Mouse (Mus musculus) forebrain, embryonic 14.5 days (tissue): Measurements from ENCODE around the gene Stx5a. TPM values are rescaled to one million over a fixed set of nuclear protein-coding genes. Genes with fewer than 3 reads are reported as not detected.

Experiments
- ATAC-seq: fragments of 200-750 bp; cut with Nextera tagmentation; 2 replicates; pipeline ENCODE4 v1.8.0; 2017; ENCODE audit warnings: mild to moderate bottlenecking, moderate library complexity
- DNase-seq: peaks from one replicate; pipeline ENCODE4 v3.0.0-alpha.2; 2015; ENCODE audit warnings: low spot score
- H3K27ac ChIP-seq: fragments of 300-500 bp; sonication (generic); 2 replicates; pipeline ENCODE4 v1.5.1; 2014; ENCODE audit warnings: low read depth, mild to moderate bottlenecking, control low read depth, low read length, moderate library complexity
- H3K27me3 ChIP-seq: fragments of 300-500 bp; sonication (generic); replicated peaks from 2 replicates; pipeline ENCODE4 v1.6.1; 2014; ENCODE audit warnings: low read length, control low read depth, mixed read lengths; ENCODE audit not compliant: control insufficient read depth, insufficient read depth
- H3K36me3 ChIP-seq: fragments of 300-500 bp; sonication (generic); 2 replicates; pipeline ENCODE4 v1.6.1; 2014; ENCODE audit warnings: low read length, control low read depth; ENCODE audit not compliant: control insufficient read depth, insufficient read depth
- H3K4me1 ChIP-seq: fragments of 300-500 bp; sonication (generic); 2 replicates; pipeline ENCODE4 v1.6.1; 2014; ENCODE audit warnings: antibody characterized with exemption, low read length, control low read depth; ENCODE audit not compliant: control insufficient read depth, insufficient read depth
- H3K4me2 ChIP-seq: fragments of 300-500 bp; sonication (generic); 2 replicates; pipeline ENCODE4 v1.6.1; 2014; ENCODE audit warnings: mild to moderate bottlenecking, control low read depth, low read length
- H3K4me3 ChIP-seq: fragments of 300-500 bp; sonication (generic); 2 replicates; pipeline ENCODE4 v1.5.1; 2014; ENCODE audit warnings: low read depth, low read length, control low read depth
- H3K9ac ChIP-seq: fragments of 300-500 bp; sonication (generic); 2 replicates; pipeline ENCODE4 v1.6.1; 2014; ENCODE audit warnings: mild to moderate bottlenecking, low read length, control low read depth, moderate library complexity
- H3K9me3 ChIP-seq: fragments of 300-500 bp; sonication (generic); replicated peaks from 2 replicates; pipeline ENCODE4 v1.6.1; 2016; ENCODE audit warnings: low read length, control low read depth, mixed read lengths; ENCODE audit not compliant: control insufficient read depth
- WGBS: fragments of 180-500 bp; shearing (Covaris S2); extraction: QIAGEN DNeasy Blood & Tissue Kit; methylation state at CpG from one replicate; pipeline ENCODE4 v1.1.7; 2014; 5-methylcytosine and 5-hydroxymethylcytosine counted together
- microRNA-seq: library from miRNA; unstranded; fragments of <30 nt; microRNA quantifications from one replicate; pipeline ENCODE4, GENCODE M21; 2016
- polyA plus RNA-seq: library from polyadenylated mRNA; unstranded; fragments of >200 nt; fragmentation: Nextera tagmentation; extraction: Ambion mirVana; gene quantifications from 2 replicates; pipeline ENCODE4 v1.2.1, GENCODE M21; 2014

The Stx5a gene
- polyA plus RNA-seq, 1 experiment from 2014 or later = 104 TPM

- ATAC-seq = no peak
- Histone ChIP-seq H3K27me3 (no peaks in the 10 kb centered on the region), H3K9me3 (no peaks in the 10 kb centered on the region), H3K4me3 (no peak overlapping the region), H3K27ac (no peak overlapping the region), H3K36me3 (peaks cover 27% of the 10 kb centered on the region), H3K4me1 (no peaks in the 10 kb centered on the region), H3K4me2 (no peak overlapping the region), H3K9ac (no peak overlapping the region)
- 72% methylated on average over 7 of the region's 7 CpGs for WGBS
- no peak for DNase-seq
Measured at GRCm38 (mm10) chr19:8790171-8790570, 49.0 kb downstream of the Stx5a start.

GRCm38 (mm10) chr19:8798264-8798946 is 57.2 kb downstream of the Stx5a start, which contains the start of gene Polr2g:
Gene Polr2g, minus strand, starts transcription at chr19:8798577.
- Histone ChIP-seq H3K9ac (peak within 1 kb of the TSS; percentile 78), H3K27me3 (no peaks in the 10 kb centered on the region), H3K9me3 (no peaks in the 10 kb centered on the region), H3K4me3 (peak within 1 kb of the TSS; percentile 68), H3K4me2 (peak within 1 kb of the TSS; percentile 75), H3K4me1 (peaks cover 13% of the 10 kb centered on the region), H3K36me3 (peaks cover 18% of the 10 kb centered on the region), H3K27ac (0 out of 2 replicates have a peak within 1 kb of the TSS, but pooled peaks have one; percentile 14)
- DNase-seq (peak; percentile 95), ATAC-seq (peak; percentile 75)
- WGBS = 2% methylated on average over 25 of the region's 25 CpGs

GRCm38 (mm10) chr19:8798947-8799315 is 57.7 kb downstream of the Stx5a start:
- H3K4me2 ChIP-seq = peak overlapping the region; percentile 75
- H3K4me3 ChIP-seq = no peak overlapping the region
- ATAC-seq = no peak
- H3K4me1 ChIP-seq = peaks cover 13% of the 10 kb centered on the region
- H3K9ac ChIP-seq = peak overlapping the region; percentile 17; the same call in 1 of the 2 replicates
- H3K27ac ChIP-seq = no peak overlapping the region
- peaks cover 13% of the 10 kb centered on the region for H3K36me3 ChIP-seq
- no peaks in the 10 kb centered on the region for H3K27me3 ChIP-seq
- H3K9me3 ChIP-seq = no peaks in the 10 kb centered on the region
- no peak for DNase-seq

DNA sequence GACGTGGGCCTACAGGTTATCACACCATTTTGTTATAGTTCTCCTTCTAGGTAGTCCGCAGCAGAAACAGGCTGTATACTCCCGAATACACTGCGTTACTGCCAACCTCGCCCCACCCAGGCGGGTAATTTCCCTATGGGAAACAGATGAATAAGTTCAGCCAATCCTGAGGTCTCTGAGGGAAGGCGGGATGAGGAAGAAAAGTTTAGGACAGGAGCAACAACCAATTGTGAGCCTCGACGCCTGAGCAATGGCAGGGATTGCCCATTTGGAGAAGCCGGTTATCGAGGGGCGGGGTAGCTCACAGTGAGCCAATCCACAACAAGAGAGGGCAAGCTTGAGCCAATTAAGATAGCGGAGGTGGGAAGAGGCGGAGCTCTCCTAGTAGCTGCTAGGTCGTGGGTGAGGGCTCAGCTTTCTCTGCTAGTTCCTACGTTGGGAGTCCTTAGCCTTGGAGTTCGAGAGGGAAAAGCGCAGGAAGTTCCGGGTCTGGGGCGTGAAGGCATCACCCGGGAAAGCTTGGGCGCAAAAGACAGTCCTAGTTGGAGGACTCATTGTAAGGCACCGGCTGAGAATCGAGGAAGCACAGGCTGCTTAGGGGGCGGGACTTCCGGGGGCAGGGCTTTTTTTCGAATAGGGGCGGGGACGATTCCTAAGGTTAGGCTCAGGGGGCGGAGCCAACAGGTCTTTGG is 61.1 kb downstream of the Stx5a start, which contains the start of gene Zbtb3:
Gene Zbtb3 (plus strand): TSS at position 426 of the 692 bp plus-strand sequence.
- Histone ChIP-seq H3K4me3 (peak within 1 kb of the TSS; percentile 52), H3K4me2 (peak within 1 kb of the TSS; percentile 64), H3K27me3 (no peaks in the 10 kb centered on the region), H3K9me3 (no peaks in the 10 kb centered on the region), H3K27ac (peak within 1 kb of the TSS; percentile 90), H3K4me1 (peaks cover 13% of the 10 kb centered on the region), H3K9ac (peak within 1 kb of the TSS; percentile 56), H3K36me3 (peaks cover 18% of the 10 kb centered on the region)
- DNase-seq (peak; percentile 99), ATAC-seq (peak; percentile 97)
- WGBS = under 1% methylated on average over 30 of the region's 30 CpGs

- Histone ChIP-seq H3K27ac (no peak overlapping the region), H3K9ac (no peak overlapping the region), H3K4me3 (peak overlapping the region; percentile 52; the same call in 1 of the 2 replicates), H3K4me1 (peaks cover 8% of the 10 kb centered on the region; the same call in 1 of the 2 replicates), H3K9me3 (no peaks in the 10 kb centered on the region), H3K36me3 (peaks cover 28% of the 10 kb centered on the region), H3K4me2 (peak overlapping the region; percentile 64), H3K27me3 (no peaks in the 10 kb centered on the region)
- no peak for ATAC-seq
- WGBS = 89% methylated on average over 9 of the region's 9 CpGs
- no peak for DNase-seq
Measured at GRCm38 (mm10) chr19:8803204-8803780, 62.1 kb downstream of the Stx5a start.

GRCm38 (mm10) chr19:8803879-8804660 is 62.9 kb downstream of the Stx5a start:
- H3K9me3 ChIP-seq = no peaks in the 10 kb centered on the region
- H3K36me3 ChIP-seq = peaks cover 36% of the 10 kb centered on the region
- ATAC-seq (no peak), DNase-seq (no peak)
- H3K4me2 ChIP-seq = no peak overlapping the region
- WGBS = 91% methylated on average over 11 of the region's 11 CpGs
- no peak overlapping the region for H3K27ac ChIP-seq
- no peak overlapping the region for H3K9ac ChIP-seq
- H3K4me3 ChIP-seq = no peak overlapping the region
- no peaks in the 10 kb centered on the region for H3K27me3 ChIP-seq
- H3K4me1 ChIP-seq = peaks cover 8% of the 10 kb centered on the region; the same call in 1 of the 2 replicates

Small RNA genes lying within 50 kb of the gene (microRNA-seq; reads per million reads assigned to microRNA genes)
- not detected for gene Mir6992

Other genes with a start within 250 kb of the Stx5a start
- 4.8 and 6.9 TPM in 2 replicates for gene Slc22a8, start 150.2 kb upstream of the Stx5a start, polyA plus RNA-seq
- 4.7 and 7.4 TPM in 2 replicates for gene Slc22a6, start 123.4 kb upstream of the Stx5a start, polyA plus RNA-seq
- gene Chrm1, start 77.6 kb upstream of the Stx5a start, polyA plus RNA-seq = 1.7 and 3.1 TPM in 2 replicates
- gene Slc3a2, start 18.0 kb upstream of the Stx5a start, polyA plus RNA-seq = 179 and 200 TPM in 2 replicates
- gene Wdr74, start 5.6 kb upstream of the Stx5a start, polyA plus RNA-seq = 109 and 111 TPM in 2 replicates
- 0.77 and 1.1 TPM in 2 replicates for gene 1700092M07Rik, start 695 bp upstream of the Stx5a start, polyA plus RNA-seq
- gene Nxf1, start 15.7 kb downstream of the Stx5a start, polyA plus RNA-seq = 162 and 178 TPM in 2 replicates
- gene Tmem223, start 29.6 kb downstream of the Stx5a start, polyA plus RNA-seq = 273 and 345 TPM in 2 replicates
- gene Tmem179b, start 33.1 kb downstream of the Stx5a start, polyA plus RNA-seq = 30.8 and 41.4 TPM in 2 replicates
- gene Taf6l, start 45.0 kb downstream of the Stx5a start, polyA plus RNA-seq = 18.3 and 19.7 TPM in 2 replicates
- gene Polr2g, start 57.2 kb downstream of the Stx5a start, polyA plus RNA-seq = 171 and 189 TPM in 2 replicates
- 9.0 and 9.7 TPM in 2 replicates for gene Zbtb3, start 61.1 kb downstream of the Stx5a start, polyA plus RNA-seq
- gene Ttc9c, start 77.9 kb downstream of the Stx5a start, polyA plus RNA-seq = 50.7 and 65.3 TPM in 2 replicates
- 7.2 and 7.4 TPM in 2 replicates for gene Hnrnpul2, start 78.6 kb downstream of the Stx5a start, polyA plus RNA-seq
- not detected in 2 replicates for gene AC129217.1, start 88.4 kb downstream of the Stx5a start, polyA plus RNA-seq
- 66.0 and 77.8 TPM in 2 replicates for gene Bscl2, start 96.1 kb downstream of the Stx5a start, polyA plus RNA-seq
- 346 and 353 TPM in 2 replicates for gene Gng3, start 97.8 kb downstream of the Stx5a start, polyA plus RNA-seq
- 0.15 and 0.29 TPM in 2 replicates for gene Lrrn4cl, start 109.4 kb downstream of the Stx5a start, polyA plus RNA-seq
- gene Ubxn1, start 130.1 kb downstream of the Stx5a start, polyA plus RNA-seq = 173 and 184 TPM in 2 replicates
- gene Uqcc3, start 139.5 kb downstream of the Stx5a start, polyA plus RNA-seq = 57.0 and 66.4 TPM in 2 replicates
- 44.2 and 59.1 TPM in 2 replicates for gene Lbhd1, start 142.3 kb downstream of the Stx5a start, polyA plus RNA-seq
- gene Gm49403, start 142.5 kb downstream of the Stx5a start, polyA plus RNA-seq = not detected in 2 replicates
- 63.7 and 77.6 TPM in 2 replicates for gene 1810009A15Rik, start 147.4 kb downstream of the Stx5a start, polyA plus RNA-seq
- not detected in 2 replicates for gene Gm49416, start 147.5 kb downstream of the Stx5a start, polyA plus RNA-seq
- gene Ints5, start 151.6 kb downstream of the Stx5a start, polyA plus RNA-seq = 25.0 and 32.1 TPM in 2 replicates
- 73.3 and 78.9 TPM in 2 replicates for gene Ganab, start 156.7 kb downstream of the Stx5a start, polyA plus RNA-seq
- gene B3gat3, start 179.0 kb downstream of the Stx5a start, polyA plus RNA-seq = 53.3 and 67.0 TPM in 2 replicates
- gene Rom1, start 187.9 kb downstream of the Stx5a start, polyA plus RNA-seq = 0.93 and 0.99 TPM in 2 replicates
- 4.1 and 5.4 TPM in 2 replicates for gene Eml3, start 188.1 kb downstream of the Stx5a start, polyA plus RNA-seq
- 57.1 and 57.4 TPM in 2 replicates for gene Mta2, start 200.5 kb downstream of the Stx5a start, polyA plus RNA-seq
- gene Tut1, start 212.4 kb downstream of the Stx5a start, polyA plus RNA-seq = 24.2 and 26.4 TPM in 2 replicates
- 356 and 360 TPM in 2 replicates for gene Eef1g, start 225.6 kb downstream of the Stx5a start, polyA plus RNA-seq
- gene Ahnak, start 247.9 kb downstream of the Stx5a start, polyA plus RNA-seq = 2.6 and 4.5 TPM in 2 replicates